Mouse (Mus musculus): ENCODE measurements around the gene Adra1b. TPM values are rescaled to one million over a fixed set of nuclear protein-coding genes. Genes with fewer than 3 reads are reported as not detected.

Adra1b gene
- polyA plus RNA-seq (2012; rRNA removed), result 1.0 and 1.1 TPM in 2 replicates

DNA sequence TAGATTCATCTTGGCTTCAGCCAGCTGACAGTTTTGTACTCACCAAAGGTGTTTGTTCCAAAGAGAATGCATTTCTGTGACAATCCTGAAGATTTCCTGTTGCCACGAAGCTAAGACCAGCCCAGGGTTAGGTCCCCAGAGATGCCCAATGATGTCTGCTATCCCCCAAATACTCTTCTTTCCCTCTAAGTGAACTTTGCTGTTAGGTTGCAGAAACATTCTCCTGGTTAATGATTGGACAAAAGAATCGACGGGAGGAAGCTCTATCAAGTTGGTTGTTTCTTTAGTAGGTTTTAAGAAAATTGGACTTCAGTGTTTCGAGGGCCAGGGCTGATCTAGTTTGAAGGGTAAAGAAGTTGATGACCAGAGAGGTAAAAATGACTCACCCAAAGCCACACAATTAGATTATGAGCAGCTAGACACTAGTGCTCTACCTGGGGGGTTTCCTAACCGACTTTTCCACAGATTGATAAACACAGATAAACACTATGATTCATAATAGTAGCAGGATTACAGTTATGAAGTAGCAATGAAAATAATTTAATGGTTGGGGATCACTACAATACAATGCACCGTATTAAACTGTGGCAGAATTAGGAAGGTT lies at the start of gene Adra1b:
Adra1b (minus strand) TSS at position 160 of the 604 bp plus-strand sequence.

DNA sequence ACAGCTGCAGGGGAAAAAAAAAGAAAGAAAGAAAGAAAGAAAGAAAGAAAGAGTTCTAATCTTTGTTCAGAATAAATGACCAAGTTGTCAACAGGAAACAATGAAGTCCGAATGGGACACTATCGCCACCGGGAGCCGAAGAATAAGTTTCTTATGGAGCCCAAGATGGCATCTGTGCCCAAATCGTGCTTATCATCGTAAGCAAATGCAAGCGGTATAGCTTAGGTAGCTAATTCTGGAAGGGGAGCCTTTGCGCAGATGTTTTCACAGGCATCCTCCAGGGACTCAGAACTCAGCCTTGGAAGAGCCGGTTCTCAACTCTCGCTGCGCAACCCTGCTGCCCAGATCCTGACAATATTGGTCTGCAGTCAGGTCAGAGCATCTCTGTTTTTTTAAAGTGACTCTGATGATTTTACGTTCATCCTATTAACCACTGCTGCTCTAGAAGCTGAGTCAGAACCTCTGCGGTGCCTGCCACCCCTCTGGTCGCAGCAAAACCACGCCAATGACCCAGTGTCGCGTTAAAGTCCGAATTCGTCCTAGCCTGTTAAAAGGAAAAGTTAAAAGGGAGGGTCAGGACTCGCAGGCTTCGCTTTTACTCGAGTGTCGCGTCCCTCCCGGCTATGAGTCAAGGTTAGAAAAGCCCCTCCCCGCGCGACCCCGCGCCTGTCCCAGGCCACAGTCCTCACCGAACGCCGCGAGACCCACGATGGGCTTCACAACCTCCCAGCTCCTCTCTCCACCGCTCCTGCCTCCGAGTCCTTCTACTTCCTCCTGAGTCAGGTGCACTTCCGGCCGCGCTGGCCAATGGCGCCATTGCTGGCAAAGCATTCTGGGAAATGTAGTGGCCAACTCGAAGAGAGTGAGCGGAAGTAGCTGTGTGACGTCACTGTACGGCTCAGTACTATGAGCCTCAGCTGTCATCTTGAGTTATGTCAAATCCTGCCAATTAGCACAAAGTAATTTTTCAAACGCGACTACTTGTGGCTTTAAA lies 153.5 kb downstream of the Adra1b start, which contains the start of gene Ttc1:
Ttc1 (minus strand) TSS at position 776 of the 994 bp plus-strand sequence.

Other genes starting within 250 kb of the Adra1b start
- 12.2 and 13.9 TPM in 2 replicates for gene Pwwp2a, start 219.2 kb downstream of the Adra1b start, polyA plus RNA-seq (2012; rRNA removed)
- 6.4 and 6.8 TPM in 2 replicates for gene Ttc1, start 153.2 kb downstream of the Adra1b start, polyA plus RNA-seq (2012; rRNA removed)

Data from colon, adult 2 months (tissue).